Mouse (Mus musculus) thymus, postnatal 36 days (tissue): Measurements from ENCODE around the gene Gm20388.

Experiments
- DNase-seq, 2 experiments: peaks; one replicate each; pipeline ENCODE4 v3.0.0; 2022; ENCODE audit warnings: mixed read lengths in 2 of 2

Gene Gm20388

GRCm38 (mm10) chr8:121210627-121211026 lies 1300.0 kb downstream of the Gm20388 start:
- no peak for DNase-seq

GRCm38 (mm10) chr8:121213236-121213635 lies 1302.6 kb downstream of the Gm20388 start:
- DNase-seq, result no peak

GRCm38 (mm10) chr8:121213651-121214050 lies 1303.0 kb downstream of the Gm20388 start:
- DNase-seq, result no peak

DNA sequence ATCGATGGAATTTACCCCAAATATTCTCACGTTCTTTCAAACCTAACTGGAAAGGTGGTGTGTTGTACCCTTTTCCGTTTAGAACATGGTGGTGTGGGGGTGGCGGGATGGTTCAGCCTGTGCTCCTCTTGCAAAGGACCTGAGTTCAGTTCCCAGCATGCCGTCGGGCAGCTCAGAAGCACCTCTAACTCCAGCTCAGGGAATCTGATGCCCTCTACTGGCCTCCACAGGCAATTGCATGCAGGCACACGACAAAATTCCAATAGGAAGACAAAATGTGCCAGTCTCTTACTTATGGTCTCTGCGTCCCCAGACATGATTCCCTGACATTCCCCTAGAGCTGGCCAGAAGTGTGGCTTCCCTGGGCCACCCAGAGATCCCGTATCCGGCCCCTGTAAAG lies 1304.3 kb downstream of the Gm20388 start:
- no peak for DNase-seq

DNA sequence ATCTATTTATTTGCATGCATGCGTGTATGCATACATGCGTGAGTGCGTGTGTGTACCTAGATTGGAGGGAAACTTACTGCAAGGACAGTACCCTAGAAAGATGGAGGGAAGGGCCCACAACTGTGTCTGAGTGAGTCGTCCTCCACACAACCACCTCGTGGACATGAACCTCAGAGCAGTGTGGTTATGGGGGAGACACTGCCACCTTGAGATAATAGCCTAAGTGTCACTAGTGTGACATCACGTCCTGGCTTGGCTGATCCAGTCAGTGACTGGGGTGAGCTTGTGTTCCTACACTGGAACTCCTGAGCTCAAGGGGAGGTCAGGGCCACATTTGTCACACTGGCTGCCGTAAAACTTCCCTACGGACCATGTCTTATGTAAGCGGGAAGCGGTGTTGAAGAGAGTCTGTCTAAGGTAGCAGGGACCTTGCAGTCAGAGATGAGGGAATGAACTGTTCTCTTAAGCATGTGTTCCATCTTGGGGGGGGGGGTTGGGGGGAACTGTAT lies 1305.9 kb downstream of the Gm20388 start:
- DNase-seq, result no peak

- DNase-seq, result peak; percentile 13 to 19
These were observed 1307.8 kb downstream of the Gm20388 start for GRCm38 (mm10) chr8:121218486-121218885.

DNA sequence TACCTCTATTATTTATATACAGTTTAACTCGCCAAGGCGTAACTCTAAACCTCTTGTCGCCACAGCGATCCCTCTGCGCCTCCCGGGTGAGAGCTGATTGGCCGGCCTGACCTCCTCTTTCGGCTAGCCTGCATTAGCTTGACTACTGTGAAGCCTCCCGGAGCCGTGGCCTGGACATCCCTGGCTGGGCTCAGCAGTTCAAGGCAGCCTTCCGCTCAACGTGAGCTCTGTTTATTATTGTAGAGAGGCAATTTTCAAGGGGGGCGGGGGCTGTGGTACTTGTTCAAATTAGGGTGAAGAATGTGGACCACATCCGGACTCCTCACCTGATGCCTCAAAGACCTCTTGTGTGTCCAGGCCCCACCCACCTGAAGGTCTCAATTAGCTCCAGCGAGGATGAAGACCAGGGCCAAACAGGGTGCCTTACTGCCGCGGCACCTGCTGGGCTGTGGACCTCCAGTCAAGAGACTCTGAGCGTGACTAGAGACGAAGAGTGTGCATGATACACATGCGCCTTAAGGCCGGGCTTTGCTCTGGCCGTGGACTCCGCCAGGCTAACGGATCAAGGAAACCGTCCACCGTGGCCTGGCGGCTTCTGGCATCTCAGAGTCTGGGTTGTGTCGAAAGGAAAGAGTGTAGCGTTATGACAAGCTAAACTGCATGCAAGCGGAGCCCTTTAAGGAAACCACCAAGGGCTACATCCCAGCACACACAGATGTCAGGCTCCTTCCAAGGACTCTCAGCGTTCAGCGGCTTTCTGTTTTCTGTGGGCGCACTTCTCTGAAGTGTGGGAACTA lies 1309.7 kb downstream of the Gm20388 start:
- DNase-seq, result no peak

DNA sequence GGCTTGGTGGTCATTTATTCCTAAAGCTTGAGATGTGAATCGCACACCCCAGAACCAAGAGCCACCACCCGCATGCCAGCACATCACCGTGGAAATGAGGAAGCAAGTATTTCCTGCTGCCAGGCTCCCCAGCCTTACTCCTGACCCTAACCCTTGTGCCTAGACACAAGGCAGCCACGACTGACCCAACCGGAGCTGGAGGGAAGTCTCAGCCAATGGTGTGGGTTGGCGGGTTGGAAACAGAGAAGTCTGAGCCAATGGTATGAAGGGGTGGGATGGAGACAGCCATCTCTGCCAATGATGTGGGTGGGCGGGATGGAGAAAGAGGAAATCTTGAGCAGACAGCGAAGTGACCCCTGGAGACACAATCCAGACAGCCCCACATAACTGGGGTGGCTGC lies 1314.1 kb downstream of the Gm20388 start:
- DNase-seq, result no peak

- DNase-seq, result no peak
These were observed 1317.1 kb downstream of the Gm20388 start for GRCm38 (mm10) chr8:121227756-121228155.

GRCm38 (mm10) chr8:121228892-121229291 lies 1318.3 kb downstream of the Gm20388 start:
- no peak for DNase-seq

DNA sequence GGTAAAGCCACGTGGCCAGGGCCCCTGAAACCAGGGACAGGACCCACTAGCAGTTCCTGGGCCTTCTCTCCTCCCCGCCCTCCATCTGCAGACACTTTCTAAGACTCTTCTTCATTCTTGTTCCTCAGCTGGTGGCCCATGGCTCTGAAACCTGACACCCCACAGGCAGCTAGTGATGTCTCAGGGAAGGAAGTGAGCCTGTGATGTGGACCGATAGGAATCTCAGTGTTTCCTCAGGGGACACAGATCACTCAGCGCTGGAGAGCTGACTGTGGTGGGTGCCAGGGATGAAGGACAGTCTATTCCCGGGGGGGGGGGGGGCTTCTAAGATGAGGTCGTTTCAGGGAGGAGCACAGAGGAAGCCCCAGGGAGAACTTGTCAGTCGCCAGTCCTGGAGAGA lies 1318.9 kb downstream of the Gm20388 start:
- DNase-seq, result no peak

DNA sequence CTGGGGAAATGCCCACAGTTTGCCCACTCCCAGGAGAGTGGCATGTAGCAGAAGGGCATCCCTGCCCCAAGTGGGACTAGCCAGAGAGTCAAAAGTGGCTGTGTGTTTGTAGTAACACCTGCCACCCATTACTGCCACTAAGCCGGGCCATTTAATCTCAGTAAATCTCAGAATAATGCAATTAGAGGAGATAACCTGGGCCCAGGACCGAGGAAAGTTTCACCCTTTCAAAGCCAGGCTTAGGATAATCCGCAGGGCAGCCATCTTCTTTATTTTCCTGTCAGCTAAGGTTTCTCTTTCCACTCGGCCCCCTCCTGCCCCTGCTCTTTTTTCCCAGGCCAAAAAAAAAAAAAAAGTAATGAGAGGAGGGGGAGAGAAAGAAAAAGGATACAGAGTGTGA lies 1322.6 kb downstream of the Gm20388 start:
- DNase-seq, result no peak

- peak; percentile 19 for DNase-seq
These were observed 1324.3 kb downstream of the Gm20388 start for GRCm38 (mm10) chr8:121234915-121235314.

GRCm38 (mm10) chr8:121239640-121240039 lies 1329.0 kb downstream of the Gm20388 start:
- DNase-seq, result no peak

DNA sequence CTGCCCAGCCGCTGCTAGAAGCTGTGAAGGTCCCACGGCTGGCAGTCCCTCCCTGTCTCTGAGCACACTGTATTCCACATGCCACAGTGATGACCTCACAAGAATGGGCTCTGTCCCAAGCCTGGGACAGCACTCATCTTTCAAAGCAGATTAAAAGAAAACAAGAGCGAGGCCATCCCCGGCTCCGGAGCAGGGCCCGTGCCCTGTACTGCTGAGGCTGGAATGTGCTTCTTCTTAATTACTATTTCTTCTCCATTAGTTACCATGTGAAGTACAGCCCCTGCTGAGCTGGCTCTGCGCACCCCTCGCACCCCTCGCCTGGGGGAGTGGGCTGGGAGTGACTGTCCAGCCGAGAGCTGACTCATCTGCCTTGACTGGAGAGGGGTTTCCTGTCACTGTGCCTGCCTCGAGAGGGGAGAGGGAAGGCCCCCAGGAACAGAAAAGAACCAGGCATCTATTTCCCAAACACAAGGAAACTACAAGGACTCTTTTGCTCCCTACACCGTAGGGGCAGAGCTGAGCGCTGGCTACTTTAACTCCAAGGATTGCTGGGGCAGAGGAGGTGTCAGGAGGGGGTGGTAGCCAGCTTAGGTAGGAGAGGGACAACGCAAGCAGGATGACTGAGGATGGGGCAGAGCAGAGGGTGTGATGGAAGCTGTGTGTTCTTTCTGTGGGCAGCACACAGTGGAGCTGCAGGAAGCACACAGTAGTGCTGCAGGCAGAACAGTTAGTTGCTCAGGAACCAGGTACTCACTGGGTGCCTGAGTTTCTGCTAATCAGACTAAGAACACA lies 1331.3 kb downstream of the Gm20388 start:
- no peak for DNase-seq

- no peak for DNase-seq
These were observed 1332.0 kb downstream of the Gm20388 start for GRCm38 (mm10) chr8:121242671-121243070.

DNA sequence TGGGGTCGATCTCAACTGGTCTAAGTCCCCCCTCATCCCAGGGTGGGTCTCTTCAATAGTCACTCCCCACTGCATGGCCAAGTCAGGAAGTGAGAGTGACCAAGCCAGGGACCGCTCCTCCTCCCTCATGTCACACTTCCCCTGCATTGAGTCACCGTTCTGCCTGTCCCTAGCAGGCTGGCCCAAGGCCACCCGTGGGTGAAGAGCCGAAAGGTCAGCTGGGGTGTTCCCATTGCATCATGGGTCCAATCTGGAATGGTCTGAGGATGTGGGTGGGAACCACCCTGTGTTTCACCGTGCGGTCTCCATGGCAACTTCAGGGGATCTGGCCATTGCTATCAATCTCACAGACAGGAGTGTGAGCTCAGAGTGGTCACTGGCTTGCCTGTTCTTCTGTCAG lies 1338.2 kb downstream of the Gm20388 start:
- DNase-seq, result no peak

DNA sequence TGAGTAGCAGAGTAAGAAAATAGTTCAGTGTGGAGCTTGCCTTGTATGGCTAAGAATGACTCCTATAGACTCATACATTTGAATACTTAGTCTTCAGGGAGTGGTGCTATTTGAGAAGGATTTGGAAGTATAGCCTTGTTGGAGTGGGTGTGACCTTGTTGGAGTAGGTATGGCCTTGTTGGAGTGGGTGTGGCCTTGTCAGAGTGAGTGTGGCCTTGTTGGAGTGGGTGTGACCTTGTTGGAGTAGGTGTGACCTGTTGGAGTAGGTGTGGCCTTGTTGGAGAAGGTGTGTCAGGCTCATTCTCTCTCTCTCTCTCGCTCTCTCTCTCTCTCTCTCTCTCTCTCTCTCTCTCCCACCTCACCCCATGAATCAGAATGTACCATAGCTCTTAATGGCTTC lies 1338.8 kb downstream of the Gm20388 start:
- no peak for DNase-seq

- DNase-seq, result no peak
These were observed 1340.4 kb downstream of the Gm20388 start for GRCm38 (mm10) chr8:121251089-121251488.

DNA sequence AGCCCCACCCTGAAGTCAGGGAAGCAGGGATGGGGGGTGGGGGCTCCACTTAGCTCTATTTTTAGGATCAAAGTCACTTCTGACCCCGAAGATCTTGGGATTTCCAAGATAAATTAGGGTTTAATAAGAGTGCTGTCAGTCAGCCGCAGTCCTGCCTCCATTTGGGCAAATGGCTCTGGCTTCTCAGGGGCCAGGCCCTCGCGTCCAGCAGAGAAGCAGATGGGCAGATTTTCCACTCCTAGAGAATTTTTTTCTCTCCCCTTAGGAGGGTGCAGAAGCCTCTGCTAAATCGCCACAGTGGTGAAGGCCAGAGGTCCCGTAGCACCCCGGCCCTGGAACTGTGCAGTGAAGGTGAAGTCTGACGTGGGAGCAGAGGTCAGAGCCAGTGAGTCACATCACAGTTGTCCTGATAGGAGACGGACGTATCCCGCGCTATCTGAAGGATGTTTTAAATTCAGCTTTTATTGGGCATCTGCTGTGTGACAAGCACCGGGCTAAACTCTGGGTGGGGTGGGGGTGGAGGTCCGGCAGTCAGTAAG lies 1345.2 kb downstream of the Gm20388 start:
- DNase-seq, result no peak

DNA sequence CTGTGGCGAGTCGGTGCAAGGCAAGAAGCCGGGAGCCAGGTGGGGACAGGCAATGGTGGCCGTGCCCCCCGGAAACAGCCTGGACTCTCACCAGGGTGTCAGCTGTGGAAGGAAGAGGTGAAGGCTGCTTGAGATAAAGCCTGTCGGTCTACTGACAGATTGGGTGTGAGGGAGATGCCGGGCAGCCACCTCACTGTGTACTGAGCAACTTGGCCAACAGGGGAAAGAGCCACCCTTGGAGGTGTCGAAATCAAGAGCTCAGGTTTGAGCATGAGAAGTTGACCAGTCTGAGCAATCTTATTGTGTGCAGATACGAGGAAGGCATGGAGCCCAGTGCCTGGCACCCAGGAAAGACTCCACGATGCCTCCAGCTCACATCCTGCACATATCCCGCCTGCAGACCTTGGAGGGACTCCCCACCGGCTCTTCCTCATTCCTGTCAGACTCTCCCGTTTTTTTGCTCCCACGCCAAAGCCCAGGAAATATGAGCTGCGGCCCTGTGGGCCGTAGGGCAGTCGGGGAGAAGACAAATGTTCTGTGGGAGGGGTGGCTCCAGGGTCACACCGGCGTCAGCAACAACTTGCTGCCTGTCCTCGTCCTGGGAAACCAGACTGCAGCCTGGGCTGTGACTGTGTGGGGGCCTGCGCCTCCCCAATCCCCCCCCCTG lies 1347.6 kb downstream of the Gm20388 start:
- no peak for DNase-seq

GRCm38 (mm10) chr8:121262728-121263389 lies 1352.2 kb downstream of the Gm20388 start:
- no peak for DNase-seq

DNA sequence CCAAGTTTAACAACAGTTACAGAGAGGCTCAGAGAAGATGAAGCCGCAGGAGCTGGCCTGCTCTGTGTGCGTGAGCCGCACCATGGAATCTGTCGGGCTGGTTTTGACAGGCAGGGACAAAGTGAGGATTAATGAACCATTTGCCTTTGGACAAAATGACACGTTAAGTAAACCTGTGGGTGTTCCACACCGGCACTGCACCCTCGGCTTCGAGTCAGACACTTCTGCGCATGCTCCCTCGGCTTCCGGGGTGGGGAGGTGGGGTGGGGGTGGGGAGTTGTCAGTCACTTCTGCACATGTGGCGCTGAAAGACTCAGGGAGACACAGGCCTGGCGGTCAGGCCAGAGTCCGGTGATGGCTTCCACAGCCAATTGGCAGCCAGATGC lies 1352.7 kb downstream of the Gm20388 start:
- DNase-seq, result no peak
